Mouse (Mus musculus) bone marrow macrophage, adult 2 months (primary cell): ENCODE data around the gene Cbx4. TPM values are rescaled to one million over a fixed set of nuclear protein-coding genes. Genes with fewer than 3 reads are reported as not detected.

Source experiments
- H3K27ac ChIP-seq: 2 replicates; pipeline ENCODE4 v1.5.1; 2012; ENCODE audit warnings: low read depth, low read length; ENCODE audit not compliant: insufficient read depth
- H3K4me1 ChIP-seq: 2 replicates; pipeline ENCODE4 v1.6.1; 2012; ENCODE audit warnings: low read length; ENCODE audit not compliant: control insufficient read depth, insufficient read depth
- H3K4me3 ChIP-seq: 2 replicates; pipeline ENCODE4 v1.5.1; 2012; ENCODE audit warnings: mild to moderate bottlenecking, low read length, moderate library complexity; ENCODE audit not compliant: insufficient read depth
- CTCF ChIP-seq: IDR thresholded peaks from 2 replicates; pipeline ENCODE4 v1.5.1; 2012; ENCODE audit warnings: low read depth, mild to moderate bottlenecking, low read length, moderate library complexity
- POLR2A ChIP-seq: IDR thresholded peaks from 2 replicates; pipeline ENCODE4 v1.6.1; 2012; ENCODE audit warnings: mild to moderate bottlenecking, low read depth, low read length, borderline replicate concordance
- polyA plus RNA-seq: library from polyadenylated mRNA; stranded (reverse); fragments of >200 nt; gene quantifications from 2 replicates; pipeline ENCODE4 v1.2.4, GENCODE M21; 2012; ENCODE audit not compliant: missing spikeins, insufficient read depth, insufficient read length

Gene Cbx4
- polyA plus RNA-seq, 1 experiment: 15.8 TPM

- H3K27ac ChIP-seq: no peak overlapping the region
- H3K4me3 ChIP-seq: no peak overlapping the region
- peaks cover 8% of the 10 kb centered on the region for H3K4me1 ChIP-seq
- TF ChIP-seq POLR2A (no peak), CTCF (no peak)
Measured at GRCm38 (mm10) chr11:119036447-119036846, 49.6 kb downstream of the Cbx4 start.

- Histone ChIP-seq H3K4me3 (no peak overlapping the region), H3K27ac (no peak overlapping the region), H3K4me1 (peaks cover 8% of the 10 kb centered on the region)
- no peak for TF ChIP-seq POLR2A
- no peak for TF ChIP-seq CTCF
Measured at GRCm38 (mm10) chr11:119035686-119036165, 50.3 kb downstream of the Cbx4 start.

GRCm38 (mm10) chr11:119035094-119035685 is 50.8 kb downstream of the Cbx4 start:
- no peak for TF ChIP-seq CTCF
- no peak for TF ChIP-seq POLR2A
- no peak overlapping the region for H3K4me3 ChIP-seq
- no peak overlapping the region for H3K27ac ChIP-seq
- H3K4me1 ChIP-seq: peaks cover 8% of the 10 kb centered on the region

- TF ChIP-seq CTCF (no peak), POLR2A (no peak)
- H3K4me3 ChIP-seq: no peak overlapping the region
Measured at GRCm38 (mm10) chr11:119034635-119035034, 51.4 kb downstream of the Cbx4 start.

GRCm38 (mm10) chr11:119033874-119034558 is 52.0 kb downstream of the Cbx4 start:
- H3K4me3 ChIP-seq: no peak overlapping the region
- H3K27ac ChIP-seq: no peak overlapping the region
- peak; percentile 76 for TF ChIP-seq CTCF
- TF ChIP-seq POLR2A: no peak
- no peaks in the 10 kb centered on the region for H3K4me1 ChIP-seq

More at GRCm38 (mm10) chr11:119034635-119035034, 51.4 kb downstream of the Cbx4 start:
- Histone ChIP-seq H3K27ac (no peak overlapping the region), H3K4me1 (peaks cover 4% of the 10 kb centered on the region)

Other genes starting within 250 kb of the Cbx4 start
- not detected in 2 replicates for gene Rbfox3, start 174.6 kb downstream of the Cbx4 start, polyA plus RNA-seq
- not detected in 2 replicates for gene Enpp7, start 98.0 kb downstream of the Cbx4 start, polyA plus RNA-seq
- 1.9 and 2.0 TPM in 2 replicates for gene Cbx2, start 63.3 kb downstream of the Cbx4 start, polyA plus RNA-seq
- 6.2 and 9.5 TPM in 2 replicates for gene Cbx8, start 45.3 kb downstream of the Cbx4 start, polyA plus RNA-seq
- 5.2 and 5.8 TPM in 2 replicates for gene Tbc1d16, start 142.3 kb upstream of the Cbx4 start, polyA plus RNA-seq
- 0.68 and 0.72 TPM in 2 replicates for gene Ccdc40, start 142.4 kb upstream of the Cbx4 start, polyA plus RNA-seq
- 58.3 and 65.2 TPM in 2 replicates for gene Gaa, start 181.7 kb upstream of the Cbx4 start, polyA plus RNA-seq
- 105 and 120 TPM in 2 replicates for gene Eif4a3, start 213.9 kb upstream of the Cbx4 start, polyA plus RNA-seq
- not detected in 2 replicates for gene Card14, start 221.5 kb upstream of the Cbx4 start, polyA plus RNA-seq